Mouse (Mus musculus): ENCODE data around the gene Usp28. TPM values are rescaled to one million over a fixed set of nuclear protein-coding genes. Genes with fewer than 3 reads are reported as not detected.

Gene Usp28
- polyA plus RNA-seq, 1 experiment from 2014 or later = 43.1 TPM

Other genes with a start within 250 kb of the Usp28 start
- 7.4 and 8.0 TPM in 2 replicates for gene Zbtb16, start 149.2 kb upstream of the Usp28 start, polyA plus RNA-seq (2014; fragmentation: Nextera tagmentation; extraction: Ambion mirVana)
- 0.16 TPM in 1 of 2 replicates, not detected in the other for gene Htr3a, start 74.3 kb upstream of the Usp28 start, polyA plus RNA-seq (2014; fragmentation: Nextera tagmentation; extraction: Ambion mirVana)
- 0.09 TPM in 1 of 2 replicates, not detected in the other for gene Htr3b, start 20.4 kb upstream of the Usp28 start, polyA plus RNA-seq (2014; fragmentation: Nextera tagmentation; extraction: Ambion mirVana)
- gene Zw10, start 70.2 kb downstream of the Usp28 start, polyA plus RNA-seq (2014; fragmentation: Nextera tagmentation; extraction: Ambion mirVana) = 46.6 and 49.9 TPM in 2 replicates
- 0.74 and 0.86 TPM in 2 replicates for gene Tmprss5, start 95.9 kb downstream of the Usp28 start, polyA plus RNA-seq (2014; fragmentation: Nextera tagmentation; extraction: Ambion mirVana)

Measured in neural tube, embryonic 11.5 days (tissue).